Mouse (Mus musculus): ENCODE data around the gene Rps8.
"Not testable (repeated sequence)": the region's sequence is repeated elsewhere in the genome, so short reads cannot be mapped to it uniquely, and the experiment has no call there.

Gene Rps8

GRCm38 (mm10) chr4:117155792-117156355 is at the start of gene Rps8:
Rps8 (minus strand) TSS chr4:117156243.
- peak; percentile 94 for DNase-seq (ENCODE audit: low read depth, low spot score)

- DNase-seq (ENCODE audit: low read depth, low spot score), result no peak
Measured at GRCm38 (mm10) chr4:117202992-117203354, 46.9 kb upstream of the Rps8 start.

- DNase-seq (ENCODE audit: low read depth, low spot score), result peak; percentile 90
Measured at GRCm38 (mm10) chr4:117202046-117202991, 46.3 kb upstream of the Rps8 start.

GRCm38 (mm10) chr4:117191804-117192203 is 35.8 kb upstream of the Rps8 start:
- DNase-seq (ENCODE audit: low read depth, low spot score), result peak; percentile 88

- no peak for DNase-seq (ENCODE audit: low read depth, low spot score)
Measured at GRCm38 (mm10) chr4:117190660-117191059, 34.6 kb upstream of the Rps8 start.

GRCm38 (mm10) chr4:117189856-117190543 is 34.0 kb upstream of the Rps8 start:
- peak; percentile 89 for DNase-seq (ENCODE audit: low read depth, low spot score)

- DNase-seq (ENCODE audit: low read depth, low spot score), result peak; percentile 92
Measured at GRCm38 (mm10) chr4:117189382-117189855, 33.4 kb upstream of the Rps8 start.

- DNase-seq (ENCODE audit: low read depth, low spot score), result no peak
Measured at GRCm38 (mm10) chr4:117188969-117189368, 32.9 kb upstream of the Rps8 start.

- DNase-seq (ENCODE audit: low read depth, low spot score), result not testable (repeated sequence)
Measured at GRCm38 (mm10) chr4:117182759-117183096, 26.7 kb upstream of the Rps8 start.

- peak; percentile 95 for DNase-seq (ENCODE audit: low read depth, low spot score)
Measured at GRCm38 (mm10) chr4:117181863-117182758, 26.1 kb upstream of the Rps8 start, which contains the start of gene Kif2c. Kif2c (minus strand) TSS chr4:117182639.

GRCm38 (mm10) chr4:117169936-117170335 is 13.9 kb upstream of the Rps8 start:
- DNase-seq (ENCODE audit: low read depth, low spot score), result no peak

- DNase-seq (ENCODE audit: low read depth, low spot score), result no peak
Measured at GRCm38 (mm10) chr4:117161183-117161582, 5.1 kb upstream of the Rps8 start.

GRCm38 (mm10) chr4:117159666-117160065 is 3.6 kb upstream of the Rps8 start:
- no peak for DNase-seq (ENCODE audit: low read depth, low spot score)

GRCm38 (mm10) chr4:117156372-117156771 is 329 bp upstream of the Rps8 start:
- DNase-seq (ENCODE audit: low read depth, low spot score), result peak; percentile 62

GRCm38 (mm10) chr4:117155020-117155791 is 837 bp downstream of the Rps8 start:
- DNase-seq (ENCODE audit: low read depth, low spot score), result peak; percentile 41

- DNase-seq (ENCODE audit: low read depth, low spot score), result no peak
Measured at GRCm38 (mm10) chr4:117152714-117153113, 3.3 kb downstream of the Rps8 start.

GRCm38 (mm10) chr4:117151416-117151815 is 4.6 kb downstream of the Rps8 start:
- no peak for DNase-seq (ENCODE audit: low read depth, low spot score)

- DNase-seq (ENCODE audit: low read depth, low spot score), result no peak
Measured at GRCm38 (mm10) chr4:117150212-117150733, 5.8 kb downstream of the Rps8 start.

GRCm38 (mm10) chr4:117149291-117150211 is 6.5 kb downstream of the Rps8 start:
- DNase-seq (ENCODE audit: low read depth, low spot score), result no peak

Measured in A20 (cell line).